Mouse (Mus musculus) thymus, postnatal 14 days (tissue): Measurements from ENCODE around the gene Cdc42bpa.
A peak's percentile ranks its signal among the peaks of the same experiment; 100 is the strongest.

Source experiments
- DNase-seq: peaks from one replicate; pipeline ENCODE4 v3.0.0; 2021

The Cdc42bpa gene

GRCm38 (mm10) chr1:180037461-180037860 is 77.2 kb downstream of the Cdc42bpa start:
- DNase-seq = no peak

- no peak for DNase-seq
These were observed 83.9 kb downstream of the Cdc42bpa start for GRCm38 (mm10) chr1:180044160-180044559.

GRCm38 (mm10) chr1:180045172-180045571 is 84.9 kb downstream of the Cdc42bpa start:
- no peak for DNase-seq

GRCm38 (mm10) chr1:180089176-180089575 is 128.9 kb downstream of the Cdc42bpa start:
- DNase-seq = no peak

GRCm38 (mm10) chr1:180098426-180098825 is 138.2 kb downstream of the Cdc42bpa start:
- DNase-seq = no peak

- DNase-seq = no peak
These were observed 144.3 kb downstream of the Cdc42bpa start for GRCm38 (mm10) chr1:180104567-180104966.

DNA sequence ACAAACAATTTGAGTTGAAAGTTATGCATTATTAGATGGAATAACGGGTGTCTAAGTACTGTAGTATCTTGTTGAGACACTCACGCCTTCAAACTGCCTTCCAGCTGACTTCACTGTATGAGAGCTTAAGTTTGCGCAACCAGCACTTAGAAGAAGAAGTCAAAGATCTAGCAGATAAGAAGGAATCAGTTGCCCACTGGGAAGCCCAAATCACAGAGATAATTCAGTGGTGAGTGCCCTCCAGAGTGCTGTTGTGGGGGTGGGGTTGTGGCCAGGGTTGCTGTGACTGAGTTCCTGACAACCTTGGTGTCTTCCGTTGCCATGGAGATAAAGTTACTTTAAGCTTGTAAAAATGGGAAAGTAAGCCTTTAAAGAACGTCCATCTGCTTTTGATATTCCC is 148.8 kb downstream of the Cdc42bpa start:
- DNase-seq = no peak

DNA sequence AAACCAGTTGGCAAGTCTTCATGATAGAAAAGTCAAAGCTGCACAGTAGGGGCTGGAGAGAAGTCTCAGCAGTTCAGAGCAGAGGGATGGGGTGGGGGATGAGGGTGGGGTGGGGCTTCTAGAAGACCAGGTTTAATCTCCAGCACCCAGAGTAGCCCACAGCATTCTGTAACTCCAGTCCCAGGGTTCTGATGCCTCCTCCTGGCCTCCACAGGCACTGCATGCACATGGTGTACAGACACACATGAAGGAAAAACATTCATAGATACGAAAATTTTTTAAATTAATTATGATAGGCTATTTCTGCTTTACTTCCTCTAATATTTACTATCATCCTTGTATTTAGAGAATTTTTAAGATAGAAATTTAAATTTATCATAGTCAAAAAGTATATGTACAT is 156.3 kb downstream of the Cdc42bpa start:
- DNase-seq = peak; percentile 47

- DNase-seq = no peak
These were observed 158.0 kb downstream of the Cdc42bpa start for GRCm38 (mm10) chr1:180118233-180118632.

- DNase-seq = no peak
These were observed 168.0 kb downstream of the Cdc42bpa start for GRCm38 (mm10) chr1:180128077-180128792.

DNA sequence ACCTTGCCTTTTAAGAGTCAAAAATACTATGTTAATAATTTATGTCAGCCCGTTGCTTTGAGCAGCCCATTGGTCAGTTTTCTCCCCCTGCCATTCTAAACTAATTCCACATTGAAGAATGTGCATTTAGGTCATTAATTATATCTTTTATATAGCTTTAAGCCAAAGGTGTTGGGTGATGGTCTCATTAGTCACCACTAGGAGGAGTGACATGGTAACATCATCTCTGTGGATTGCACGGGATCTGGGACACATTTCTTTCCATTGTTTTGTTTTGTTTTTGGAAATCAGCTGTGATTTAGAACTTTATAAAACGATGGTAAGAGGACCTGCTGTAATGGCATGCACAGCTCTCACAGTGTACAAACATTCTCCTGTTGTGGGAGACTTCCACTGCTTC is 171.1 kb downstream of the Cdc42bpa start:
- DNase-seq = no peak

DNA sequence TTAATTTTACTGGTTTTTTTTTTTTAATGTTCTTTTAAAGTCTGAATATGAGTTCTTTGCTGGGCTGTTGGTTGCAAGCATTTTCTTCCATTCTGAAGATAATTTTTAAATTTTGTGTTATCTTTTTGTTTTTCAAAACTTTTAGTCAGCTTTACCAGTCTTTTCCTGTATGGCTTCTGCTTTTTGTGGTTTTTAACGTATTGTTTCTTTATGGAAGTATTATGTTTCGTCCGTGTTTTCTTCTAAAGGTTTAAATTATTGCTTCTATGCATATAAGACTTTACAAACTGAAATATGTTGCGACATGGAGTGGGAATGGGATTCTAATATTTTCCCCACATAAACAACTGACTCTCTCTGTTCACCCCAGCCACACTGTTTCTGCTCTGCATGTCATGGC is 171.9 kb downstream of the Cdc42bpa start:
- DNase-seq = no peak

GRCm38 (mm10) chr1:180139158-180139557 is 178.9 kb downstream of the Cdc42bpa start:
- DNase-seq = no peak

- DNase-seq = no peak
These were observed 180.7 kb downstream of the Cdc42bpa start for GRCm38 (mm10) chr1:180140970-180141369.

GRCm38 (mm10) chr1:180148036-180148435 is 187.8 kb downstream of the Cdc42bpa start:
- DNase-seq = no peak

- DNase-seq = no peak
These were observed 188.3 kb downstream of the Cdc42bpa start for GRCm38 (mm10) chr1:180148563-180148962.

- DNase-seq = no peak
These were observed 190.9 kb downstream of the Cdc42bpa start for GRCm38 (mm10) chr1:180151191-180151590.

GRCm38 (mm10) chr1:180158648-180159047 is 198.4 kb downstream of the Cdc42bpa start:
- DNase-seq = no peak

DNA sequence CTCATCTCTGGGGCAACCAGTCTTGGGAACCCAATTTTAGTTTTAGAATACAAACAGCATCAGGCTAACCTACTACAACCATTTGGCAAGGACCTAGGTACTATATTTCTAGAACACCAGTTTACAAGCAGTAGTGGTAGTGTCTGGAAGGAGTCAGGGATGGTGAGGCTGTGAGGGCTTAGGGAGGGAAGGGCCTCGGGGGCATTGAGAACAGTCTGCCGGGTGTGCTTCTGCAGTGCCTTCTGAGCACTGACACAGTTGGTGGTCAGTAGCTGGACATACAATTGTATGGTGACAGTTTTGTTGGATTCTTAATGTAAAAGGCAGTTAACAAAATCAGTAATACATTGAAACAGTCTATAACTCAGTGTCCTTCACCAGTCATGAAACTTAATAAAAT is 200.3 kb downstream of the Cdc42bpa start:
- no peak for DNase-seq

GRCm38 (mm10) chr1:180161160-180161559 is 200.9 kb downstream of the Cdc42bpa start:
- no peak for DNase-seq

GRCm38 (mm10) chr1:180161566-180162355 is 201.5 kb downstream of the Cdc42bpa start:
- no peak for DNase-seq

GRCm38 (mm10) chr1:180162986-180163385 is 202.7 kb downstream of the Cdc42bpa start:
- DNase-seq = no peak

DNA sequence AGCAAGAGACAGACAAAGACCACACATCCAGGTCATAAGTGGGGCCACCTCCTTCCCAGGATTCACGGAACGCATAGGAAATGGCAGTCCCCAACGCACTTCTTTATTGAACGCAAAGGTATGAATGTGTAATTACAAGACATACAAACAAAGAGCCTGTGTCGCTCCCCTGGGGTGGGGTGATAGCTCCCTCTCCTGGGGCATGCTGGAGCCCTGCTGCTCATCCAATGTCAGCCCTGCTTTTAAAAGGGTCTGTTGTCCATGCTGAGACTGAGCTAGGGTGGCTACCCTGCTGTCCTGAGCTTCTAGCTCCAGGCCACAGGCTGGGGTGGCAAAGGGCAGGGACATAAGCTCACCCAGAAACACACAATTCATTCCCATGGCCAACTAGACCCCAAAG is 206.3 kb downstream of the Cdc42bpa start:
- DNase-seq = no peak

DNA sequence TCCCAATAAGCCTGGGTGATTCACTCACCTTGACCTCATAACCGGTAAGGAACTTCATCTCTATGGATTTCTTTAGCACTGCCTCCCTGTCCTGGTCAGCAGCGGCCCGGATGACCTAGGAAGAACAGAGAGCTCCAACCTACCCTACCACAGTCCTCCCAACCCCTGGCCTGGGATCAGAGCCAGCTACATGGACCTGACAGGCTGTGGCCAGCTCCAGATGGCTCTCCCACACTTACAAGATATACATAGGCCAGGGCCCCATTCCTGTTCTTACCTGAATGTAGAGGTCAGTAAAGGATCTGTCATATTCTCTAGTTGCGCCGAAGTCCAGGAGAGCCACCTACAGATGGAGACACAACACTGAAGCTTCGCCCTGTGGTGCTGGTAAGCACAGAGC is 208.0 kb downstream of the Cdc42bpa start:
- DNase-seq = no peak
